Mouse (Mus musculus) E14TG2a.4 (cell line): ENCODE measurements around the gene Celsr2.

Experiments
- CTCF ChIP-seq: conservative IDR thresholded peaks from 2 replicates; pipeline ENCODE4 v1.5.1; 2014; ENCODE audit warnings: low read length
- NANOG ChIP-seq: IDR thresholded peaks from 2 replicates; pipeline ENCODE4 v1.6.1; 2014; ENCODE audit warnings: borderline replicate concordance, low read length, mixed read lengths
- POU5F1 ChIP-seq: IDR thresholded peaks from 2 replicates; pipeline ENCODE4 v1.6.1; 2014; ENCODE audit warnings: low read length, borderline replicate concordance

- TF ChIP-seq POU5F1 = no peak
- no peak for TF ChIP-seq CTCF
- no peak for TF ChIP-seq NANOG
Measured at GRCm38 (mm10) chr3:108367828-108368227, 47.5 kb downstream of the Celsr2 start.
